Mouse (Mus musculus): ENCODE measurements around the gene Esp18. TPM values are rescaled to one million over a fixed set of nuclear protein-coding genes. Genes with fewer than 3 reads are reported as not detected.

Esp18 gene
- not detected for total RNA-seq (2023)

GRCm38 (mm10) chr17:39406059-39406458 is at the start of gene Esp18:
Gene Esp18 (plus strand): TSS chr17:39406359.

Other genes with a start within 250 kb of the Esp18 start
- not detected for gene Esp16, start 129.8 kb downstream of the Esp18 start, total RNA-seq (2023)
- not detected for gene Esp15, start 234.6 kb downstream of the Esp18 start, total RNA-seq (2023)